Mouse (Mus musculus): ENCODE results near the gene Naa60.
"Not testable (repeated sequence)": the region's sequence is repeated elsewhere in the genome, so short reads cannot be mapped to it uniquely, and the experiment has no call there.

Gene Naa60

GRCm38 (mm10) chr16:3872216-3873047 lies at the start of gene Naa60:
TSS of gene Naa60 (plus strand) at chr16:3872375.
- in situ Hi-C loops (cut with MboI, MseI) = no loop called here

- in situ Hi-C loops (cut with MboI, MseI) = no loop called here
Measured at GRCm38 (mm10) chr16:3828021-3828420, 44.2 kb upstream of the Naa60 start.

- in situ Hi-C loops (cut with MboI, MseI) = loop anchor here (5.0 kb wide), 1 partner anchor 543 kb away; no protein-coding TSS in a partner anchor
Measured at GRCm38 (mm10) chr16:3829727-3830126, 42.4 kb upstream of the Naa60 start.

GRCm38 (mm10) chr16:3830588-3831109 lies 41.5 kb upstream of the Naa60 start, which contains the start of gene Olfr15:
TSS of gene Olfr15 (plus strand) at chr16:3830878.
- in situ Hi-C loops (cut with MboI, MseI) = loop anchor here (5.0 kb wide), 1 partner anchor 542 kb away; no protein-coding TSS in a partner anchor

- in situ Hi-C loops (cut with MboI, MseI) = no loop called here
Measured at GRCm38 (mm10) chr16:3835461-3835860, 36.7 kb upstream of the Naa60 start.

- in situ Hi-C loops (cut with MboI, MseI) = no loop called here
Measured at GRCm38 (mm10) chr16:3839157-3839885, 32.9 kb upstream of the Naa60 start.

GRCm38 (mm10) chr16:3842989-3843388 lies 29.2 kb upstream of the Naa60 start:
- in situ Hi-C loops (cut with MboI, MseI) = no loop called here

- in situ Hi-C loops (cut with MboI, MseI) = no loop called here
Measured at GRCm38 (mm10) chr16:3843796-3844195, 28.4 kb upstream of the Naa60 start.

- in situ Hi-C loops (cut with MboI, MseI) = no loop called here
Measured at GRCm38 (mm10) chr16:3846711-3847518, 25.3 kb upstream of the Naa60 start, which contains the start of gene Zfp174. TSS of gene Zfp174 (plus strand) at chr16:3847268.

- in situ Hi-C loops (cut with MboI, MseI) = no loop called here
Measured at GRCm38 (mm10) chr16:3847871-3848270, 24.3 kb upstream of the Naa60 start.

GRCm38 (mm10) chr16:3848416-3848815 lies 23.8 kb upstream of the Naa60 start:
- in situ Hi-C loops (cut with MboI, MseI) = no loop called here

GRCm38 (mm10) chr16:3851301-3851700 lies 20.9 kb upstream of the Naa60 start:
- in situ Hi-C loops (cut with MboI, MseI) = not testable (repeated sequence)

- in situ Hi-C loops (cut with MboI, MseI) = no loop called here
Measured at GRCm38 (mm10) chr16:3852586-3852985, 19.6 kb upstream of the Naa60 start.

- in situ Hi-C loops (cut with MboI, MseI) = no loop called here
Measured at GRCm38 (mm10) chr16:3854437-3855182, 17.6 kb upstream of the Naa60 start.

GRCm38 (mm10) chr16:3855776-3856175 lies 16.4 kb upstream of the Naa60 start:
- in situ Hi-C loops (cut with MboI, MseI) = no loop called here

GRCm38 (mm10) chr16:3859254-3859653 lies 12.9 kb upstream of the Naa60 start:
- in situ Hi-C loops (cut with MboI, MseI) = no loop called here

GRCm38 (mm10) chr16:3871815-3872214 lies 360 bp upstream of the Naa60 start:
- in situ Hi-C loops (cut with MboI, MseI) = no loop called here

- in situ Hi-C loops (cut with MboI, MseI) = no loop called here
Measured at GRCm38 (mm10) chr16:3876346-3876745, 4.2 kb downstream of the Naa60 start.

- in situ Hi-C loops (cut with MboI, MseI) = no loop called here
Measured at GRCm38 (mm10) chr16:3884201-3885064, 12.3 kb downstream of the Naa60 start, which contains the start of the genes Zfp597 and Gm20695. TSS of gene Zfp597 (minus strand) at chr16:3884561. TSS of gene Gm20695 (plus strand) at chr16:3884648.

All from T-helper 1 cell (primary cell).